Mouse (Mus musculus): ENCODE data around the gene Gucy2c. TPM values are rescaled to one million over a fixed set of nuclear protein-coding genes. Genes with fewer than 3 reads are reported as not detected.

The Gucy2c gene
- polyA plus RNA-seq, 1 experiment from 2014 or later = 0.31 TPM

GRCm38 (mm10) chr6:136795850-136796249 lies 14.3 kb upstream of the Gucy2c start:
- H3K9ac ChIP-seq (replicated peaks; ENCODE audit: low read depth, low read length) = no peak overlapping the region
- H3K4me1 ChIP-seq (ENCODE audit: control insufficient read depth, insufficient read depth, low read length) = no peaks in the 10 kb centered on the region
- no peaks in the 10 kb centered on the region for H3K27me3 ChIP-seq (ENCODE audit: control insufficient read depth, insufficient read depth, low read length)
- WGBS = 32% methylated on average over 6 of the region's 6 CpGs
- no peaks in the 10 kb centered on the region for H3K36me3 ChIP-seq (ENCODE audit: control insufficient read depth, insufficient read depth, low read length)
- no peak overlapping the region for H3K4me3 ChIP-seq (ENCODE audit: low read depth, low read length)
- H3K27ac ChIP-seq (ENCODE audit: low read depth, low read length) = no peak overlapping the region
- no peak overlapping the region for H3K4me2 ChIP-seq (ENCODE audit: low read depth, low read length)
- H3K9me3 ChIP-seq (ENCODE audit: control insufficient read depth, low read length) = no peaks in the 10 kb centered on the region
- ATAC-seq (ENCODE audit: low read depth) = no peak

- Histone ChIP-seq H3K27me3 (ENCODE audit: control insufficient read depth, insufficient read depth, low read length) (no peaks in the 10 kb centered on the region), H3K36me3 (ENCODE audit: control insufficient read depth, insufficient read depth, low read length) (no peaks in the 10 kb centered on the region), H3K9ac (replicated peaks; ENCODE audit: low read depth, low read length) (no peak overlapping the region), H3K9me3 (ENCODE audit: control insufficient read depth, low read length) (no peaks in the 10 kb centered on the region), H3K27ac (ENCODE audit: low read depth, low read length) (no peak overlapping the region), H3K4me1 (ENCODE audit: control insufficient read depth, insufficient read depth, low read length) (no peaks in the 10 kb centered on the region), H3K4me2 (ENCODE audit: low read depth, low read length) (no peak overlapping the region), H3K4me3 (ENCODE audit: low read depth, low read length) (no peak overlapping the region)
- no peak for ATAC-seq (ENCODE audit: low read depth)
- 68% methylated on average over 1 of the region's 1 CpGs for WGBS
These were observed 13.5 kb upstream of the Gucy2c start for GRCm38 (mm10) chr6:136795110-136795509.

DNA sequence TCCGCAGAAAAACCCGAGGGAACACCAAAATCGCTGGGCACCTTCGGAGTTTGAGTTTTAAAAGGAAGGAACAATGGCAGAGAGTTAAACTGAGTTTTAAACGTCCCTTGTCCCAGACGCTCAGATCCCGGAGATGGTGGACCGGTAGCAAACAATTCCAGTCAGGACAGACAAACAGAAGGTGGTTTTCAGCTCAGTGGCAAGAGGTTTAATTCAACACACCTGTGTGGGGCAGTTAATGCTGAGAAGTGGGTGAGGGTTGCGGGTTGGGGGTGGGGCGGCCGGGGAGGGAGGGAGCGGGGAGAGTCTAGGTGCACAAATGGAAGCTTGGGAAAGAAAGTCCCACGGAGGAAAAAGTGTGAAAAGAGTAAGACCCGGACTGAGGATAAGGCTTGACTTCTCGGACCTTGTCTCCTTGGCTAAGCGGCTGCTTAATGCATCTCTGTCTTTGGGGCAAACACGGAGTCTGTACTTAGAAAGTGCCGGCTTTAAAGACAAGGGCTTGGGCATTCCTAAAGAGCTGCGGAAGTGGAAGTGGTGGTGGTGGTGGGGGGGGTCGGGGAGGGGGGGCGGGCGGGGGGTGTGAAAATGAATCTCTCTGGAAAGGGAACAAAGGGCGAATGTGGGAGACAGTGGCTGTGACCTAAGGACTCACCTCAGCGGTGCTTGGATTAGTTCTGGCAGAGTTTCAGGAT lies 12.4 kb upstream of the Gucy2c start:
- ATAC-seq (ENCODE audit: low read depth) = peak; percentile 45; the same call in 1 of the 2 replicates
- 1% methylated on average over 19 of the region's 24 CpGs for WGBS
- Histone ChIP-seq H3K36me3 (ENCODE audit: control insufficient read depth, insufficient read depth, low read length) (no peaks in the 10 kb centered on the region), H3K4me1 (ENCODE audit: control insufficient read depth, insufficient read depth, low read length) (no peaks in the 10 kb centered on the region), H3K27me3 (ENCODE audit: control insufficient read depth, insufficient read depth, low read length) (no peaks in the 10 kb centered on the region), H3K9me3 (ENCODE audit: control insufficient read depth, low read length) (no peaks in the 10 kb centered on the region), H3K4me3 (ENCODE audit: low read depth, low read length) (peak overlapping the region; percentile 18; the same call in 1 of the 2 replicates), H3K27ac (ENCODE audit: low read depth, low read length) (no peak overlapping the region), H3K4me2 (ENCODE audit: low read depth, low read length) (peak overlapping the region; percentile 47), H3K9ac (replicated peaks; ENCODE audit: low read depth, low read length) (no peak overlapping the region; the same call in 1 of the 2 replicates)

GRCm38 (mm10) chr6:136792884-136793758 lies 11.6 kb upstream of the Gucy2c start:
- peak overlapping the region; percentile 47 for H3K4me2 ChIP-seq (ENCODE audit: low read depth, low read length)
- H3K36me3 ChIP-seq (ENCODE audit: control insufficient read depth, insufficient read depth, low read length) = no peaks in the 10 kb centered on the region
- no peaks in the 10 kb centered on the region for H3K9me3 ChIP-seq (ENCODE audit: control insufficient read depth, low read length)
- H3K27me3 ChIP-seq (ENCODE audit: control insufficient read depth, insufficient read depth, low read length) = no peaks in the 10 kb centered on the region
- no peak overlapping the region for H3K27ac ChIP-seq (ENCODE audit: low read depth, low read length)
- H3K4me1 ChIP-seq (ENCODE audit: control insufficient read depth, insufficient read depth, low read length) = no peaks in the 10 kb centered on the region
- 20% methylated on average over 16 of the region's 16 CpGs for WGBS
- 0 out of 2 replicates have a peak, but pooled peaks have one; percentile 12 for ATAC-seq (ENCODE audit: low read depth)
- H3K4me3 ChIP-seq (ENCODE audit: low read depth, low read length) = peak overlapping the region; percentile 18; the same call in 1 of the 2 replicates
- H3K9ac ChIP-seq (replicated peaks; ENCODE audit: low read depth, low read length) = no peak overlapping the region

GRCm38 (mm10) chr6:136789391-136789971 lies 7.9 kb upstream of the Gucy2c start:
- no peak overlapping the region for H3K4me3 ChIP-seq (ENCODE audit: low read depth, low read length)
- no peak overlapping the region for H3K4me2 ChIP-seq (ENCODE audit: low read depth, low read length)
- no peak overlapping the region for H3K9ac ChIP-seq (replicated peaks; ENCODE audit: low read depth, low read length)
- no peaks in the 10 kb centered on the region for H3K36me3 ChIP-seq (ENCODE audit: control insufficient read depth, insufficient read depth, low read length)
- no peak overlapping the region for H3K27ac ChIP-seq (ENCODE audit: low read depth, low read length)
- no peak for ATAC-seq (ENCODE audit: low read depth)
- 84% methylated on average over 5 of the region's 5 CpGs for WGBS
- H3K4me1 ChIP-seq (ENCODE audit: control insufficient read depth, insufficient read depth, low read length) = no peaks in the 10 kb centered on the region
- no peaks in the 10 kb centered on the region for H3K27me3 ChIP-seq (ENCODE audit: control insufficient read depth, insufficient read depth, low read length)
- H3K9me3 ChIP-seq (ENCODE audit: control insufficient read depth, low read length) = no peaks in the 10 kb centered on the region

GRCm38 (mm10) chr6:136782761-136783160 lies 1.2 kb upstream of the Gucy2c start:
- ATAC-seq (ENCODE audit: low read depth) = no peak
- H3K4me2 ChIP-seq (ENCODE audit: low read depth, low read length) = no peak overlapping the region
- 87% methylated on average over 9 of the region's 9 CpGs for WGBS

GRCm38 (mm10) chr6:136782146-136782545 lies 581 bp upstream of the Gucy2c start:
- Histone ChIP-seq H3K9me3 (ENCODE audit: control insufficient read depth, low read length) (no peaks in the 10 kb centered on the region), H3K27me3 (ENCODE audit: control insufficient read depth, insufficient read depth, low read length) (no peaks in the 10 kb centered on the region), H3K4me1 (ENCODE audit: control insufficient read depth, insufficient read depth, low read length) (no peaks in the 10 kb centered on the region), H3K4me2 (ENCODE audit: low read depth, low read length) (no peak overlapping the region), H3K36me3 (ENCODE audit: control insufficient read depth, insufficient read depth, low read length) (no peaks in the 10 kb centered on the region), H3K27ac (ENCODE audit: low read depth, low read length) (no peak overlapping the region), H3K9ac (replicated peaks; ENCODE audit: low read depth, low read length) (no peak overlapping the region), H3K4me3 (ENCODE audit: low read depth, low read length) (no peak overlapping the region)
- no peak for ATAC-seq (ENCODE audit: low read depth)
- 83% methylated on average over 12 of the region's 12 CpGs for WGBS

More at GRCm38 (mm10) chr6:136782761-136783160, 1.2 kb upstream of the Gucy2c start:
- Histone ChIP-seq H3K9ac (replicated peaks; ENCODE audit: low read depth, low read length) (no peak overlapping the region), H3K4me1 (ENCODE audit: control insufficient read depth, insufficient read depth, low read length) (no peaks in the 10 kb centered on the region), H3K27me3 (ENCODE audit: control insufficient read depth, insufficient read depth, low read length) (no peaks in the 10 kb centered on the region), H3K4me3 (ENCODE audit: low read depth, low read length) (no peak overlapping the region), H3K9me3 (ENCODE audit: control insufficient read depth, low read length) (no peaks in the 10 kb centered on the region), H3K36me3 (ENCODE audit: control insufficient read depth, insufficient read depth, low read length) (no peaks in the 10 kb centered on the region), H3K27ac (ENCODE audit: low read depth, low read length) (no peak overlapping the region)

- Histone ChIP-seq H3K4me2 (ENCODE audit: low read depth, low read length) (no peak overlapping the region), H3K36me3 (ENCODE audit: control insufficient read depth, insufficient read depth, low read length) (no peaks in the 10 kb centered on the region), H3K4me3 (ENCODE audit: low read depth, low read length) (no peak overlapping the region), H3K9me3 (ENCODE audit: control insufficient read depth, low read length) (no peaks in the 10 kb centered on the region), H3K9ac (replicated peaks; ENCODE audit: low read depth, low read length) (no peak overlapping the region), H3K27me3 (ENCODE audit: control insufficient read depth, insufficient read depth, low read length) (no peaks in the 10 kb centered on the region), H3K27ac (ENCODE audit: low read depth, low read length) (no peak overlapping the region), H3K4me1 (ENCODE audit: control insufficient read depth, insufficient read depth, low read length) (no peaks in the 10 kb centered on the region)
- no peak for ATAC-seq (ENCODE audit: low read depth)
- 93% methylated on average over 1 of the region's 1 CpGs for WGBS
These were observed 5.2 kb downstream of the Gucy2c start for GRCm38 (mm10) chr6:136776392-136776791.

GRCm38 (mm10) chr6:136769859-136770258 lies 11.7 kb downstream of the Gucy2c start:
- no peaks in the 10 kb centered on the region for H3K4me1 ChIP-seq (ENCODE audit: control insufficient read depth, insufficient read depth, low read length)
- H3K4me3 ChIP-seq (ENCODE audit: low read depth, low read length) = no peak overlapping the region
- H3K9ac ChIP-seq (replicated peaks; ENCODE audit: low read depth, low read length) = no peak overlapping the region
- H3K27ac ChIP-seq (ENCODE audit: low read depth, low read length) = no peak overlapping the region
- no peak for ATAC-seq (ENCODE audit: low read depth)
- H3K27me3 ChIP-seq (ENCODE audit: control insufficient read depth, insufficient read depth, low read length) = no peaks in the 10 kb centered on the region
- H3K9me3 ChIP-seq (ENCODE audit: control insufficient read depth, low read length) = no peaks in the 10 kb centered on the region
- H3K4me2 ChIP-seq (ENCODE audit: low read depth, low read length) = no peak overlapping the region
- no peaks in the 10 kb centered on the region for H3K36me3 ChIP-seq (ENCODE audit: control insufficient read depth, insufficient read depth, low read length)
- 87% methylated on average over 7 of the region's 7 CpGs for WGBS

All from neural tube, embryonic 14.5 days (tissue).